16 mouse cellular contexts compared by ENCODE assay signal in the genomic region with DNA sequence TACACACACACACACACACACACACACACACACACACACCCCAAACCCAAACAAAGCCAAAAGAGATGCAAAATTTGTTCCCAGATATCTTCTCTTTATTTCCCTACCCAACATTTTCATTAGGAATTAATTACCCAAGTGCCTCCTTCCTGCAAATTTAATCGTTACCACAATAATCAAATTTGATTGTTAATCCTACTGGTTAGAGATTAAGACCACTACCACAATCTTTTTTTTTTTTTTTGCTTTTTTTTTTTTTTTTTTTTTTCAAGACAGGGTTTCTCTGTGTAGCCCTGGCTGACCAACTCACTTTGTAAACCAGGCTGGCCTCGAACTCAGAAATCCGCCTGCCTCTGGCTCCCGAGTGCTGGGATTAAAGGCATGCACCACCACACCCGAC. TPM values are rescaled to one million over a fixed set of nuclear protein-coding genes. Genes with fewer than 3 reads are reported as not detected.
A peak's percentile ranks its signal among the peaks of the same experiment; 100 is the strongest.
DNase-seq lines count a peak whose midpoint lies in the region; ATAC-seq and TF ChIP-seq lines count a peak whose summit lies in the region.
"Not testable (repeated sequence)": the region's sequence is repeated elsewhere in the genome, so short reads cannot be mapped to it uniquely, and the experiment has no call there.
"Had no signal": no experiment of that assay in that cellular context is flagged by ENCODE, and none has a peak within 500 bp of the region (broad histone marks: within the 10 kb centered on the region; RNA-seq: fewer than 3 reads in every experiment).

No protein-coding gene starts in this region.

- not testable (repeated sequence) for H3K4me3 ChIP-seq in CH12.LX (replicated peaks in 1 of 3; ENCODE audit: low read depth in 2 of 3, low read length in 2 of 3, poor library complexity in 1 of 3); heart, embryonic 13.5 days; heart, postnatal 0 days (ENCODE audit: low read depth, low read length); liver, embryonic 11.5 days (ENCODE audit: low read depth, low read length); liver, embryonic 15.5 days (replicated peaks); lung, postnatal 0 days (ENCODE audit: low read depth, low read length)
- peak overlapping the region; percentile 57 to 79 for H3K4me3 ChIP-seq in MEL (ENCODE audit: control insufficient read depth in 1 of 2, insufficient read depth in 1 of 2, low read depth in 2 of 2, low read length in 2 of 2)
- H3K4me3 ChIP-seq in erythroblast, embryonic 14.5 days (replicated peaks): peak overlapping the region; percentile 75

- not testable (repeated sequence) for H3K27me3 ChIP-seq in CH12.LX (replicated peaks); MEL (ENCODE audit: control insufficient read depth in 1 of 2, insufficient read depth in 2 of 2, low read length in 2 of 2); erythroblast, embryonic 14.5 days (ENCODE audit: control insufficient read depth); heart, embryonic 13.5 days (replicated peaks); heart, postnatal 0 days (ENCODE audit: control insufficient read depth, insufficient read depth, low read length); liver, embryonic 11.5 days (replicated peaks; ENCODE audit: control insufficient read depth, insufficient read depth, low read length); liver, embryonic 15.5 days; lung, postnatal 0 days (replicated peaks; ENCODE audit: insufficient read depth, low read length)

- peaks cover 0 to 23% of the 10 kb centered on the region in 2 experiments; a peak in 2 of 4 replicates for H3K4me1 ChIP-seq in CH12.LX (ENCODE audit: control insufficient read depth in 1 of 2, insufficient read depth in 2 of 2)
- H3K4me1 ChIP-seq in MEL (ENCODE audit: control insufficient read depth in 1 of 2, insufficient read depth in 2 of 2, low read length in 2 of 2): not testable (repeated sequence)
- peaks cover 51% of the 10 kb centered on the region for H3K4me1 ChIP-seq in erythroblast, embryonic 14.5 days (ENCODE audit: control insufficient read depth)
- peaks cover 43% of the 10 kb centered on the region for H3K4me1 ChIP-seq in heart, embryonic 13.5 days
- H3K4me1 ChIP-seq in heart, postnatal 0 days (ENCODE audit: control insufficient read depth, insufficient read depth): peaks cover 35% of the 10 kb centered on the region
- peaks cover 27% of the 10 kb centered on the region for H3K4me1 ChIP-seq in liver, embryonic 11.5 days (replicated peaks; ENCODE audit: control insufficient read depth, insufficient read depth, low read length)
- peaks cover 61% of the 10 kb centered on the region for H3K4me1 ChIP-seq in liver, embryonic 15.5 days (replicated peaks)
- peaks cover 12% of the 10 kb centered on the region for H3K4me1 ChIP-seq in lung, postnatal 0 days (ENCODE audit: insufficient read depth, low read depth, low read length)

- not testable (repeated sequence) for TF ChIP-seq EP300 in CH12.LX (IDR thresholded peaks at IDR 0.05; ENCODE audit: low read length); MEL (IDR thresholded peaks at IDR 0.05; ENCODE audit: low read depth in 1 of 2, low read length in 2 of 2); heart, postnatal 0 days (IDR thresholded peaks at IDR 0.05; ENCODE audit: low read depth); lung, postnatal 0 days (IDR thresholded peaks at IDR 0.05)

- not testable (repeated sequence) for H3K4me2 ChIP-seq in CH12.LX (ENCODE audit: insufficient read depth, low read depth, poor library complexity, severe bottlenecking); lung, postnatal 0 days (replicated peaks; ENCODE audit: low read depth, low read length)
- H3K4me2 ChIP-seq in heart, embryonic 13.5 days: peak overlapping the region; percentile 97; the same call in 1 of the 2 replicates
- peak overlapping the region; percentile 58; the same call in 1 of the 2 replicates for H3K4me2 ChIP-seq in heart, postnatal 0 days (ENCODE audit: low read depth, low read length)
- H3K4me2 ChIP-seq in liver, embryonic 11.5 days: peak overlapping the region; percentile 100
- peak overlapping the region; percentile 97 for H3K4me2 ChIP-seq in liver, embryonic 15.5 days

- not testable (repeated sequence) for H3K9me3 ChIP-seq in CH12.LX (replicated peaks; ENCODE audit: low read length); MEL (replicated peaks; ENCODE audit: insufficient read depth, low read length); erythroblast, embryonic 14.5 days (ENCODE audit: control insufficient read depth, low read length); heart, embryonic 13.5 days; heart, postnatal 0 days (replicated peaks; ENCODE audit: control insufficient read depth, low read length); liver, embryonic 11.5 days (ENCODE audit: control insufficient read depth, low read length); liver, embryonic 15.5 days (replicated peaks); lung, postnatal 0 days (ENCODE audit: low read length)

- not testable (repeated sequence) for H3K27ac ChIP-seq in CH12.LX (ENCODE audit: insufficient read depth, low read depth)
- H3K27ac ChIP-seq in MEL (ENCODE audit: control insufficient read depth, low read depth, low read length): peak overlapping the region; percentile 98
- H3K27ac ChIP-seq in heart, embryonic 13.5 days (replicated peaks): peak overlapping the region; percentile 99
- peak overlapping the region; percentile 82 for H3K27ac ChIP-seq in heart, postnatal 0 days (ENCODE audit: low read depth)
- peak overlapping the region; percentile 89; the same call in 1 of the 2 replicates for H3K27ac ChIP-seq in liver, embryonic 11.5 days (ENCODE audit: low read depth, low read length)
- peak overlapping the region; percentile 95 for H3K27ac ChIP-seq in liver, embryonic 15.5 days (replicated peaks)
- peak overlapping the region; percentile 73; the same call in 1 of the 2 replicates for H3K27ac ChIP-seq in lung, postnatal 0 days (ENCODE audit: low read length)

- dilution Hi-C loops in CH12.LX (cut with MboI; ENCODE audit: extremely low pct_ligation_motif_present, extremely low pct_unique_long_range_greater_than_20kb, low sequenced_read_pairs): not testable (repeated sequence)

- H3K9ac ChIP-seq in CH12.LX (ENCODE audit: insufficient read depth, low read depth): peak overlapping the region; percentile 96; the same call in 1 of the 2 replicates
- peak overlapping the region; percentile 66 for H3K9ac ChIP-seq in MEL (ENCODE audit: control insufficient read depth, low read depth, low read length, poor library complexity, severe bottlenecking)
- peak overlapping the region; percentile 78 for H3K9ac ChIP-seq in heart, embryonic 13.5 days
- not testable (repeated sequence) for H3K9ac ChIP-seq in heart, postnatal 0 days (replicated peaks; ENCODE audit: low read depth, low read length); liver, embryonic 11.5 days (ENCODE audit: low read depth, low read length); lung, postnatal 0 days (replicated peaks; ENCODE audit: low read depth)
- H3K9ac ChIP-seq in liver, embryonic 15.5 days: peak overlapping the region; percentile 47

- H3K79me2 ChIP-seq in CH12.LX (replicated peaks; ENCODE audit: control insufficient read depth, extremely low read depth, insufficient read depth, poor library complexity, severe bottlenecking) (peaks cover 22% of the 10 kb centered on the region), MEL (ENCODE audit: control insufficient read depth, insufficient read depth, low read length, poor library complexity) (peaks cover 47% of the 10 kb centered on the region)

- ATAC-seq in heart, embryonic 13.5 days (ENCODE audit: extremely low read depth, insufficient number of reproducible peaks, low FRiP score, low TSS enrichment); heart, postnatal 0 days (ENCODE audit: insufficient read depth, low read depth); liver, embryonic 11.5 days (replicated peaks; ENCODE audit: low FRiP score); liver, embryonic 15.5 days (ENCODE audit: insufficient read depth); lung, postnatal 0 days: not testable (repeated sequence)

- WGBS in heart, embryonic 13.5 days: 86% methylated on average over 5 of the region's 5 CpGs
- 89% methylated on average over 5 of the region's 5 CpGs for WGBS in heart, postnatal 0 days
- 79% methylated on average over 5 of the region's 5 CpGs for WGBS in liver, embryonic 11.5 days
- 72% methylated on average over 5 of the region's 5 CpGs for WGBS in liver, embryonic 15.5 days (ENCODE audit: insufficient replicate concordance)
- WGBS in lung, postnatal 0 days: 86% methylated on average over 5 of the region's 5 CpGs

- DNase-seq in CH12.LX (ENCODE audit: extremely low read depth); MEL (ENCODE audit: low read depth, low spot score); heart, postnatal 0 days (ENCODE audit: low spot score); liver, embryonic 11.5 days (ENCODE audit: low spot score); lung, postnatal 0 days (ENCODE audit: low spot score): not testable (repeated sequence)

- TF ChIP-seq CTCF in CH12.LX (conservative IDR thresholded peaks at IDR 0.05 in 1 of 2, IDR thresholded peaks at IDR 0.05 in 1 of 2; ENCODE audit: low read depth in 2 of 2, low read length in 2 of 2); MEL (IDR thresholded peaks at IDR 0.05 in 2 of 3, conservative IDR thresholded peaks at IDR 0.05 in 1 of 3; ENCODE audit: control insufficient read depth in 1 of 3, insufficient read depth in 1 of 3, low read depth in 2 of 3, low read length in 3 of 3, poor library complexity in 1 of 3, severe bottlenecking in 1 of 3); heart, postnatal 0 days (IDR thresholded peaks at IDR 0.05; ENCODE audit: low read depth); lung, postnatal 0 days (IDR thresholded peaks at IDR 0.05): not testable (repeated sequence)

- in situ Hi-C loops in CH12.LX (cut with MboI; ENCODE audit: low pct_ligation_motif_present, low pct_unique_long_range_greater_than_20kb, low sequenced_read_pairs): not testable (repeated sequence)

- not testable (repeated sequence) for TF ChIP-seq POLR2A in CH12.LX (IDR thresholded peaks at IDR 0.05; ENCODE audit: low read depth, low read length); MEL (IDR thresholded peaks at IDR 0.05; ENCODE audit: control insufficient read depth in 1 of 2, insufficient read depth in 1 of 2, low read depth in 1 of 2, low read length in 2 of 2, poor library complexity in 1 of 2)

- not testable (repeated sequence) for H3K36me3 ChIP-seq in CH12.LX (replicated peaks in 1 of 2; ENCODE audit: control insufficient read depth in 1 of 2, insufficient read depth in 1 of 2, low read length in 1 of 2); MEL (ENCODE audit: control insufficient read depth in 1 of 2, insufficient read depth in 2 of 2, low read length in 2 of 2); heart, embryonic 13.5 days; heart, postnatal 0 days (replicated peaks; ENCODE audit: control insufficient read depth, insufficient read depth, low read length); liver, embryonic 11.5 days (ENCODE audit: control insufficient read depth, insufficient read depth, low read length); liver, embryonic 15.5 days (replicated peaks); lung, postnatal 0 days (ENCODE audit: insufficient read depth, low read length)
- peaks cover 14% of the 10 kb centered on the region for H3K36me3 ChIP-seq in erythroblast, embryonic 14.5 days (ENCODE audit: control insufficient read depth)

- TF ChIP-seq RAD21 in CH12.LX (IDR thresholded peaks at IDR 0.05; ENCODE audit: low read depth, low read length); MEL (IDR thresholded peaks at IDR 0.05; ENCODE audit: low read depth, low read length): not testable (repeated sequence)

RNA-seq across cellular contexts. Expression of gene Kat2b, which starts 4.3 kb away (rescaled TPM):
- total RNA-seq in CH12.LX (2012; rRNA removed) (3.6 and 3.9 TPM in 2 replicates), CH12.LX (2014; rRNA removed) (4.6 and 5.0 TPM in 2 replicates), MEL (2012; rRNA removed) (6.2 and 6.4 TPM in 2 replicates)
- polyA plus RNA-seq in CH12.LX (2012; ENCODE audit: insufficient read length, low read depth) (4.1 and 4.6 TPM in 2 replicates), MEL (2012; ENCODE audit: insufficient read depth in 1 of 2, insufficient read length in 2 of 2, low read depth in 1 of 2, low replicate concordance in 2 of 2, missing spikeins in 1 of 2) (1 to 10 TPM in 1 of 2 experiments, not detected in 1; 7.4 TPM)
- 0.23 and 0.36 TPM in 2 replicates for polyA plus RNA-seq in erythroblast, embryonic 14.5 days (2012)
- polyA plus RNA-seq in heart, embryonic 13.5 days (2015; fragmentation: Nextera tagmentation; extraction: Ambion mirVana): 7.4 and 8.1 TPM in 2 replicates
- 65.1 and 71.3 TPM in 2 replicates for total RNA-seq in heart, postnatal 0 days (2014; rRNA removed; ENCODE audit: low replicate concordance)
- polyA plus RNA-seq in heart, postnatal 0 days (2015; fragmentation: Nextera tagmentation; extraction: Ambion mirVana): 11.0 and 12.1 TPM in 2 replicates
- 7.3 and 8.7 TPM in 2 replicates for polyA plus RNA-seq in liver, embryonic 11.5 days (2014; fragmentation: Nextera tagmentation; extraction: Ambion mirVana)
- polyA plus RNA-seq in liver, embryonic 15.5 days (2015; fragmentation: Nextera tagmentation; extraction: Ambion mirVana): 4.2 and 5.5 TPM in 2 replicates
- polyA plus RNA-seq in lung, postnatal 0 days (2015; fragmentation: Nextera tagmentation; extraction: Ambion mirVana): 9.4 and 9.8 TPM in 2 replicates

RNA-seq across cellular contexts. Expression of gene Pp2d1, which starts 31.7 kb away (rescaled TPM):
- not detected in 2 replicates for total RNA-seq in CH12.LX (2012; rRNA removed)
- total RNA-seq in CH12.LX (2014; rRNA removed): not detected in 2 replicates
- not detected in 2 replicates for polyA plus RNA-seq in CH12.LX (2012; ENCODE audit: insufficient read length, low read depth)
- 0.07 and 0.08 TPM in 2 replicates for total RNA-seq in MEL (2012; rRNA removed)
- under 1 TPM in 1 of 2 experiments, not detected in 1; 0.04 TPM for polyA plus RNA-seq in MEL (2012; ENCODE audit: insufficient read depth in 1 of 2, insufficient read length in 2 of 2, low read depth in 1 of 2, low replicate concordance in 2 of 2, missing spikeins in 1 of 2)
- polyA plus RNA-seq in erythroblast, embryonic 14.5 days (2012): not detected in 2 replicates
- polyA plus RNA-seq in heart, embryonic 13.5 days (2015; fragmentation: Nextera tagmentation; extraction: Ambion mirVana): 0.13 and 0.25 TPM in 2 replicates
- not detected in 2 replicates for total RNA-seq in heart, postnatal 0 days (2014; rRNA removed; ENCODE audit: low replicate concordance)
- polyA plus RNA-seq in heart, postnatal 0 days (2015; fragmentation: Nextera tagmentation; extraction: Ambion mirVana): 0.14 TPM in 1 of 2 replicates, not detected in the other
- 0.12 and 0.38 TPM in 2 replicates for polyA plus RNA-seq in liver, embryonic 11.5 days (2014; fragmentation: Nextera tagmentation; extraction: Ambion mirVana)
- polyA plus RNA-seq in liver, embryonic 15.5 days (2015; fragmentation: Nextera tagmentation; extraction: Ambion mirVana): 0.05 and 0.13 TPM in 2 replicates
- polyA plus RNA-seq in lung, postnatal 0 days (2015; fragmentation: Nextera tagmentation; extraction: Ambion mirVana): 0.23 and 0.27 TPM in 2 replicates
- total RNA-seq: adrenal gland, postnatal 10 days; adrenal gland, postnatal 4 days; gastrocnemius, adult 2 months; gastrocnemius, postnatal 25 days; granulocyte monocyte progenitor cell, adult 5-6 weeks; heart, adult 8-10 months; heart, postnatal 25 days had no signal
- polyA plus RNA-seq: G1E had no signal
